15 mouse cellular contexts compared by ENCODE assay signal in the genomic region with DNA sequence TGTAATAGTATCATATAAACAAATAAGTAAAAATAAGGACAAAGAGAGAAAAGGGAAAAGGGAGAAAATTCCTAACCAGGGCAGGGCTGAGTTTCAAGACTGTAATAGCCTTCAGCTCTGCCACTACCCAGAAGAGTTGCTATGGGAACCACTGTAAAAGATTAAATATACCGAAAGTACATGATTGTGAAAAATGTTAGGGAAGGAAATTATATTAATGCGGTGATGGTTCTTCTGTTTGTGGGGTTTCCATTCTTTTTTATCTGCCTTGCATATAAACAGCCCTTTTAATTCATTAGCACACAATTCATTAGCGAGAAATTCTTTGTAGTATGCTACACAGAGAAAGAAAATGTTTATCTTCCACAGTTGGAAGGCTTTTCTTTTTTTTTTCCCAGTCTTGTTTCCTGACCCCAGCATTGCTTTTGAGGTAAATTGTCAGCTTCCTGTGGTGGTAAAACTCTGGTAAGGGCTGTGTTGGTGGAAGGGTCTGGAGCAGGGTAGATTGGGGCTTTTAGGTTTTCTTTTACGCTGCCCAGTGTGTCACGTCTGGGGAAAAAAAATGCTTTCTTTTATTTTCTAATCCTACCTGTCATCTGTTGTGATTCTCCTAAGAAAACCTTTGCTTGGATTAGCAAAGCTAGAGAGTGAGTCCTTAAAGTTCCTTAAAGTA.
DNase-seq lines count a peak whose midpoint lies in the region; ATAC-seq and TF ChIP-seq lines count a peak whose summit lies in the region.
"Had no signal": no experiment of that assay in that cellular context is flagged by ENCODE, and none has a peak within 500 bp of the region (broad histone marks: within the 10 kb centered on the region; RNA-seq: fewer than 3 reads in every experiment).

No protein-coding gene starts in this region.

- no peak for TF ChIP-seq POLR2A in limb, embryonic 14.5 days (IDR thresholded peaks at IDR 0.05; ENCODE audit: borderline replicate concordance, extremely low read depth, insufficient read depth, insufficient read length)

- peak; percentile 83; the same call in 1 of the 2 replicates for ATAC-seq in lung, embryonic 15.5 days (ENCODE audit: borderline replicate concordance, extremely low read depth, low FRiP score, low TSS enrichment)
- ATAC-seq in common myeloid progenitor, adult 5-6 weeks (replicated peaks; ENCODE audit: low read depth, poor library complexity, severe bottlenecking): peak; percentile 74
- no peak for ATAC-seq in limb, embryonic 14.5 days (ENCODE audit: low FRiP score, low read depth)

- WGBS in lung, embryonic 15.5 days: 22% methylated on average over 5 of the region's 5 CpGs
- WGBS in limb, embryonic 14.5 days: 25% methylated on average over 5 of the region's 5 CpGs

- H3K27ac ChIP-seq in gastrocnemius, adult 2 months: peak overlapping the region; percentile 40; the same call in 1 of the 2 replicates
- peak overlapping the region; percentile 56 for H3K27ac ChIP-seq in lung, embryonic 15.5 days
- no peak overlapping the region for H3K27ac ChIP-seq in limb, embryonic 14.5 days (replicated peaks; ENCODE audit: low read depth, low read length)
- H3K27ac ChIP-seq: neural tube, embryonic 13.5 days had no signal

- TF ChIP-seq CTCF in gastrocnemius, adult 2 months (IDR thresholded peaks at IDR 0.05): no peak

- no peak overlapping the region for H3K9ac ChIP-seq in lung, embryonic 15.5 days
- H3K9ac ChIP-seq in limb, embryonic 14.5 days (ENCODE audit: low read depth, low read length, severe bottlenecking): no peak overlapping the region
- H3K9ac ChIP-seq: heart, embryonic 12.5 days; neural tube, embryonic 13.5 days had no signal

- no peak for DNase-seq in gastrocnemius, adult 2 months
- DNase-seq in gastrocnemius, postnatal 25 days: no peak
- DNase-seq in lung, postnatal 4 days: no peak
- peak; percentile 55 for DNase-seq in limb, embryonic 14.5 days (ENCODE audit: low spot score)
- DNase-seq in thymus, postnatal 25 days: no peak
- no peak for DNase-seq in embryo, embryonic 11 days
- DNase-seq: cerebellum, adult 11-12 months; gastrocnemius, postnatal 36 days; kidney, adult 8-10 months; lung, postnatal 36 days; thymus, postnatal 4 days had no signal

- H3K4me3 ChIP-seq in gastrocnemius, adult 2 months: no peak overlapping the region
- no peak overlapping the region for H3K4me3 ChIP-seq in lung, embryonic 15.5 days
- no peak overlapping the region for H3K4me3 ChIP-seq in limb, embryonic 14.5 days (replicated peaks; ENCODE audit: low read length)
- H3K4me3 ChIP-seq: heart, embryonic 12.5 days; neural tube, embryonic 13.5 days had no signal

- intact Hi-C loops in gastrocnemius, adult 2 months (cut with DNase I): no loop called here

- no peaks in the 10 kb centered on the region for H3K27me3 ChIP-seq in lung, embryonic 15.5 days
- H3K27me3 ChIP-seq in limb, embryonic 14.5 days (ENCODE audit: control insufficient read depth, insufficient read depth, low read length): no peaks in the 10 kb centered on the region
- H3K27me3 ChIP-seq: heart, embryonic 12.5 days; neural tube, embryonic 13.5 days had no signal

- no peak overlapping the region for H3K4me2 ChIP-seq in lung, embryonic 15.5 days
- H3K4me2 ChIP-seq in limb, embryonic 14.5 days (replicated peaks; ENCODE audit: low read depth, low read length, severe bottlenecking): no peak overlapping the region
- H3K4me2 ChIP-seq: heart, embryonic 12.5 days; neural tube, embryonic 13.5 days had no signal

- H3K36me3 ChIP-seq in lung, embryonic 15.5 days: no peaks in the 10 kb centered on the region
- no peaks in the 10 kb centered on the region for H3K36me3 ChIP-seq in limb, embryonic 14.5 days (ENCODE audit: control insufficient read depth, insufficient read depth, low read length)
- H3K36me3 ChIP-seq: heart, embryonic 12.5 days; neural tube, embryonic 13.5 days had no signal

- H3K4me1 ChIP-seq in lung, embryonic 15.5 days: peaks cover 21% of the 10 kb centered on the region
- peaks cover 15% of the 10 kb centered on the region for H3K4me1 ChIP-seq in limb, embryonic 14.5 days (ENCODE audit: control insufficient read depth, insufficient read depth, low read length)

- H3K9me3 ChIP-seq in lung, embryonic 15.5 days: no peaks in the 10 kb centered on the region
- H3K9me3 ChIP-seq in limb, embryonic 14.5 days (ENCODE audit: control insufficient read depth, low read length): no peaks in the 10 kb centered on the region
- H3K9me3 ChIP-seq: heart, embryonic 12.5 days; neural tube, embryonic 13.5 days had no signal
